Mouse (Mus musculus) embryo, embryonic 10 days (tissue): ENCODE measurements at regions not wholly inside any gene's neighbourhood (a gene's known extent, or its start where the extent isn't known, plus 50 kb on each side); places are given as distances from the start of the nearest gene placed in this dataset.

Experiments
- DNase-seq: peaks from one replicate; pipeline ENCODE4 v3.0.0-alpha.2; 2015; ENCODE audit warnings: low spot score

GRCm38 (mm10) chr2:75569756-75570155, 89.3 kb upstream of the Hnrnpa3 start:
- no peak for DNase-seq

- no peak for DNase-seq
These were observed 88.8 kb upstream of the Hnrnpa3 start for GRCm38 (mm10) chr2:75570246-75570645.

- peak; percentile 91 for DNase-seq
These were observed 74.1 kb upstream of the Hnrnpa3 start for GRCm38 (mm10) chr2:75584975-75585374.

- DNase-seq = peak; percentile 91
These were observed 70.5 kb upstream of the Hnrnpa3 start for GRCm38 (mm10) chr2:75588572-75588971.

GRCm38 (mm10) chr2:75589452-75589851, 69.6 kb upstream of the Hnrnpa3 start:
- peak; percentile 63 for DNase-seq

GRCm38 (mm10) chr2:75590175-75590574, 68.9 kb upstream of the Hnrnpa3 start:
- peak; percentile 97 for DNase-seq

GRCm38 (mm10) chr2:75600511-75600910, 58.5 kb upstream of the Hnrnpa3 start:
- DNase-seq = no peak

- peak; percentile 68 for DNase-seq
These were observed 55.7 kb upstream of the Hnrnpa3 start for GRCm38 (mm10) chr2:75603175-75603871.

GRCm38 (mm10) chr2:75605634-75606033, 53.4 kb upstream of the Hnrnpa3 start:
- peak; percentile 85 for DNase-seq

- DNase-seq = no peak
These were observed 51.8 kb upstream of the Hnrnpa3 start for GRCm38 (mm10) chr2:75607010-75607915.

GRCm38 (mm10) chr2:75607958-75608357, 51.1 kb upstream of the Hnrnpa3 start:
- no peak for DNase-seq

GRCm38 (mm10) chr2:75608482-75608881, 50.6 kb upstream of the Hnrnpa3 start:
- no peak for DNase-seq

- DNase-seq = peak; percentile 53
These were observed 49.7 kb upstream of the Hnrnpa3 start for GRCm38 (mm10) chr2:75609150-75609946.
